Mouse (Mus musculus) stomach, postnatal 0 days (tissue): Measurements from ENCODE around the gene Mfap3.

ENCODE experiments used
- CTCF ChIP-seq: IDR thresholded peaks from 2 replicates; pipeline ENCODE4 v1.5.1; 2016; ENCODE audit warnings: antibody characterized with exemption, low read depth, mild to moderate bottlenecking, moderate library complexity
- EP300 ChIP-seq: optimal IDR thresholded peaks from 2 replicates; pipeline ENCODE3; 2016; ENCODE audit warnings: antibody characterized with exemption

DNA sequence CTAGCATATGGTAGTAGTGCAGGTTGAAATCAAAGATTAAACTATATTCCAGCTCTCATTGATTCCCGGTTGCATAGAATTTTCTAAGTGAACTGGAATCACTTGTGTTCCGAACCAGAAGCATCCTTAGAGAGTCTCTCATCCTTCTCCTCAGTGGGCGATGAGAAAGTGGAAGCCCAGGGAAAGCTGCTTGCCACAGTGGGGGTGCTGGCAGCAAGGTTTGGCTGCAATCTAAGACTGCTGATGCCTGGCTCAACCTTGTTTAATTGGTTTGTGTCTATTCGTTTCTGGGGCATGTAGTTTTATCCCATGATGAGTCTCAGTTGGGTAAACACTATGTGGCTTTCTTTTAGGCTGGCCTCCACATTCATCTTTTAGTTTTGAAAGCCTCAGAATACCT, 9.0 kb downstream of the Mfap3 start:
- TF ChIP-seq EP300 (no peak), CTCF (no peak)
